Mouse (Mus musculus): ENCODE results near the gene Gm20388. TPM values are rescaled to one million over a fixed set of nuclear protein-coding genes. Genes with fewer than 3 reads are reported as not detected.

Gene Gm20388
- polyA plus RNA-seq, 1 experiment from 2014 or later = not detected

DNA sequence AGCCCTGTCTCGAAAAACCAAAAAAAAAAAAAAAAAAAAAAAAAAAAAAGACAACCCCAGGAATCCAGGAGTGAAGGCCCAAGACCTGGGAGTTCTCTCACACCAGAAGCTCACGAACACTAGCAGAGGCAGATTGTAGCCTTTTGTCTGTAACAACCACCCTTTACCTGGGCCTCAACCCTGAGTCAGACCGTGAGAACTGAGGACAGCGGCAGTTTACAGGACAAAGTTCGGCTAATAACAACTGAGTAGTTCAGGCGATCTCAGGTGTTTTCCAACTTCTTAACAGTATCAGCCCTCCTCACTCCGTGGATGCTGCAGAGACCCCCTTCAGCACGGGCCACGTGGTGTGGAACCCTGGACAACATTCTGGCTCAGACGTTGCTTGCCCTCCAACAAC, 2676.1 kb downstream of the Gm20388 start:
- Histone ChIP-seq H3K9ac (no peak overlapping the region), H3K4me3 (no peak overlapping the region), H3K27ac (replicated peaks) (no peak overlapping the region), H3K4me2 (no peak overlapping the region), H3K36me3 (no peaks in the 10 kb centered on the region), H3K4me1 (peaks cover 9% of the 10 kb centered on the region), H3K27me3 (replicated peaks) (no peaks in the 10 kb centered on the region), H3K9me3 (no peaks in the 10 kb centered on the region)
- WGBS = 85% methylated on average over 10 of the region's 10 CpGs
- ATAC-seq (ENCODE audit: extremely low read depth, insufficient number of reproducible peaks, low FRiP score, low TSS enrichment) = no peak

DNA sequence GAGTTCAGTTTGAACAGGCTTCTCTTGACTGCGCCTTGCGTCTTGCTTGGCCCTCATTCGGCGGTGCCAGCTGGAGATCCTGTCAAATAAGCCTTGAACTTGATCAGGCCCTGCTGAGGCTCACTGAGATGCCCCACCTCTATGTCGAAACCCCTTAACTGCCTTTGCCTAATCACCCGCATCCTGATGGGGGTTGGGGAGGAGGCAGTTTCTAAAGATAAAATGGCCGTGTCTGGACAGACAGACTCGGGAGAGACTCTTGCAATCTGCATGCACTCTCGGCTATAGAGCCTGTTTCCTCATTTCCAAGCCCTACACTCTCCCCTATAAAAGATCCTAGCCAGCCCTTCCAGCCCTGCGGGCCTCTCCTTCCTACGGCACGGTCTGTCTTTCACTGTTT, 2682.6 kb downstream of the Gm20388 start:
- no peak overlapping the region for H3K27ac ChIP-seq (replicated peaks)
- peaks cover 15% of the 10 kb centered on the region for H3K36me3 ChIP-seq
- peaks cover 14% of the 10 kb centered on the region for H3K4me1 ChIP-seq
- no peaks in the 10 kb centered on the region for H3K9me3 ChIP-seq
- ATAC-seq (ENCODE audit: extremely low read depth, insufficient number of reproducible peaks, low FRiP score, low TSS enrichment) = no peak
- H3K4me3 ChIP-seq = no peak overlapping the region
- H3K4me2 ChIP-seq = no peak overlapping the region
- 54% methylated on average over 12 of the region's 12 CpGs for WGBS
- peak overlapping the region; percentile 19 for H3K9ac ChIP-seq
- H3K27me3 ChIP-seq (replicated peaks) = peaks cover 6% of the 10 kb centered on the region; the same call in 1 of the 2 replicates

DNA sequence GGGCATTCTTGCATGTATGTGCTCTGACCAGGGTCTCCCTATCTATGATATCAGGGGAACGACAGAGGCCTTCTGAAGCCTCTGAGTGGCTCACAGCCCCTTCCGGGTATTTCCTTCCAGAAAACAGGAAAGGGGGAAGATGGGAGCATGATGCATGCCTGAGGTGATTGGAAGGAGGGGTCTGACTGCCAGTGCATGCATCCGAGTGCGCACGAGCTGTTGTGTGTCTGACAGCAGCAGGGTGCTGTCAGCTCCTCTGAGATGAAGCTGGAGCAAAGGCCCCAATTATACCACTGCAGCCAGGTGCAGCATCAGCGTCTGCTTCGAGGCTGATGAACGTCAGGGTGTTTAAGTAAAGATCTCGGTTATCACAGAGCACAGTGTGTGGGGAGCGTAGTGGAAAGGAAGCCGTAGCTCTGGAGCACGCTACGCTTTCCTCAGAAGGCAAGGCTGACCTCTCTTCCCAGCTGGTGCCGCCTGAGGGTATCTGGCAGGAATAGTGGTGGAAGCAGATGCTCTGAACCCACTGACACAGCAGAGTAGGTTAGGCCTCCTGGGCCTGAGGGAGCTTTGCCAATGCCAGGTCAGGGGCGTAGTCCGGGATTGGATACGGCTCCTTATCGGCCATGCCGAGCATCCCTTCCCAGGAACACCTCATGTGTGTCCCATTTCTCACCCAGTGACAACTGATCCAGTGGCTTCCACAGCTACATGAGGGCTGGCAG, 2683.3 kb downstream of the Gm20388 start:
- no peak for ATAC-seq (ENCODE audit: extremely low read depth, insufficient number of reproducible peaks, low FRiP score, low TSS enrichment)
- Histone ChIP-seq H3K4me1 (peaks cover 14% of the 10 kb centered on the region), H3K36me3 (peaks cover 21% of the 10 kb centered on the region), H3K9me3 (no peaks in the 10 kb centered on the region), H3K27ac (replicated peaks) (no peak overlapping the region), H3K9ac (peak overlapping the region; percentile 19; the same call in 1 of the 2 replicates), H3K4me2 (no peak overlapping the region), H3K4me3 (no peak overlapping the region), H3K27me3 (replicated peaks) (peaks cover 6% of the 10 kb centered on the region; the same call in 1 of the 2 replicates)
- 69% methylated on average over 19 of the region's 19 CpGs for whole genome bisulfite sequencing

DNA sequence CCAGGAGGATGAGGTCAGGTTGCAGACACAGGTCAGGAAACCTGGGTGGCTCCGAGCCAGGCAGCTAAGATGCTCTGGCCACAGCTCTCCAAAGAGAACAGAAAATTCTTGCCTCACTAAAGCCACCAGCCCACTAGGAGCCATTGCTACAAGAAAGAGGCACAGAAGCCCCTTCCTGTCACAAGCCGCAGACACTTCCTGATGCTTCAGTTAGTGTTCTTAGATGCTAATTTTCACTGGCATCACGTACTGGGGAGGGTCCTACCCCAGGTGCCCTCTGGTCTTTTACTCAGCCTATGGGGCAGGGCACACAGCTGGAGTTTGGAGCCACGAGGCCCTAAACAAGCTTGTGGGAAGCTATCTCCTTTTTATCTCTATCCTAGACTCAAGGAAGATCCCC, 2685.4 kb downstream of the Gm20388 start:
- peaks cover 6% of the 10 kb centered on the region; the same call in 1 of the 2 replicates for H3K27me3 ChIP-seq (replicated peaks)
- 39% methylated on average over 4 of the region's 4 CpGs for WGBS
- H3K9ac ChIP-seq = no peak overlapping the region
- no peaks in the 10 kb centered on the region for H3K9me3 ChIP-seq
- H3K4me2 ChIP-seq = no peak overlapping the region
- H3K4me3 ChIP-seq = no peak overlapping the region
- no peak overlapping the region for H3K27ac ChIP-seq (replicated peaks)
- H3K4me1 ChIP-seq = peaks cover 18% of the 10 kb centered on the region
- peaks cover 25% of the 10 kb centered on the region for H3K36me3 ChIP-seq
- ATAC-seq (ENCODE audit: extremely low read depth, insufficient number of reproducible peaks, low FRiP score, low TSS enrichment) = no peak

DNA sequence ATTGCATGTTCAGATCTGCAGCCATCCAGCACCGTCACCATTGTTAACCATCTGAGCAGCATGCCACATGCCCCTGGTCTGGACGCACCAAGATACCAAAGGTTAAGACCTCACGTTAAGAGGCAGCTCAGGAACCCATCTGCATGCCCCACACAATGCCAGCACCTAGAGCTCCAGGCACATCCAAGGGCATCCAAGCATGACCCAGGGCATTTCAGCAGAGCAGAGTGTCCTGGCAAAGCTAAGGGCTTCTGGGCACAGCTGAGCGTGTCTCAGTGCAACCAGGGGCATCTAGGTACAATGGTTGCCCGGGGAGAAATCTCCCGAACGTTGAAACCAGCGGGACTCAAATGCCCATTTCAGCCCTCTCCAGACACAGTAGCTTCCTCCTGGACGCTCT, 2690.0 kb downstream of the Gm20388 start:
- ATAC-seq (ENCODE audit: extremely low read depth, insufficient number of reproducible peaks, low FRiP score, low TSS enrichment) = no peak
- Histone ChIP-seq H3K4me2 (no peak overlapping the region), H3K9me3 (no peaks in the 10 kb centered on the region), H3K4me1 (peaks cover 15% of the 10 kb centered on the region), H3K4me3 (no peak overlapping the region), H3K9ac (no peak overlapping the region), H3K36me3 (peaks cover 20% of the 10 kb centered on the region), H3K27ac (replicated peaks) (no peak overlapping the region), H3K27me3 (replicated peaks) (no peaks in the 10 kb centered on the region)
- WGBS = 89% methylated on average over 9 of the region's 9 CpGs

DNA sequence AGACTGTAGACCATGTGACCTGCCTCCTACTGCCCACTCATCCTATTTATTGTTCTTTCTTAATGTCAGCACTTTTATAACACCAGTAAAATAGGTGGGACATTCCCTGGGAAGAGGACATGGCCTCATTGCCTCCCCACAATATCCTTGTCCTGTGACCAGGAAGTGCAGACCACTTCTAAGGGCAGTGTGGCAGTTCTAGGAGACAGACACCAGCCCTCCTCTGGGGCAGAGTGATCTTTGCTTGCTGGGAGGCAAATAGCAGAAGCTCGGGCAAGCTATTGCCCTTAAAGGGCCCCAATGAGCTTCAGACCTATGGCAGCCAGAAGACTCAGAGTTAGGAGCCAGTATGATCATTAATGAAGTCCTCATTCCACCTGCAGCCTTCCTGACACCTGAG, 2694.0 kb downstream of the Gm20388 start:
- H3K4me1 ChIP-seq = peaks cover 12% of the 10 kb centered on the region
- H3K9me3 ChIP-seq = no peaks in the 10 kb centered on the region
- no peaks in the 10 kb centered on the region for H3K27me3 ChIP-seq (replicated peaks)
- no peak for ATAC-seq (ENCODE audit: extremely low read depth, insufficient number of reproducible peaks, low FRiP score, low TSS enrichment)
- no peak overlapping the region for H3K9ac ChIP-seq
- H3K27ac ChIP-seq (replicated peaks) = peak overlapping the region; percentile 26
- 0 out of 2 replicates have a peak, but pooled peaks cover 2% of the 10 kb centered on the region for H3K36me3 ChIP-seq
- 49% methylated on average over 1 of the region's 1 CpGs for WGBS
- no peak overlapping the region for H3K4me3 ChIP-seq
- H3K4me2 ChIP-seq = no peak overlapping the region

DNA sequence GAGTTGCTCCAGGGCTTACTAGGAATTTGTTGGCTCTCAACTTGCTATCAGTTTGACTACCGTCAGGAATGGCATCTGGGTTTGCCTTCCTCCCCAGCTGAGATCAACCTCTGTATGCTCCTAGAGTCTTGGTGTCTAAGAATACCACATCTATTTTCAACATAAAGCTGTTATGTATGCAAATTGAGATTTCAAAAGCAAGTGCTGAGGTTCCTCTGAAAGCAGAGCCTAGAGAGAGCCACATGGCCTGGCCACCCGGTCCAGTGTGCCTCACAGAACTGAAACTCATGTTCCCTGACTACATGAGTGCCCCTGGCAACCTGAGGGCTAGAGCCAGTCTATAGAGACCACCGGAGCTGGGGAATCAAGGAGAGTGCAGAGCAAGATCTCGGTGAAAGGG, 2694.7 kb downstream of the Gm20388 start:
- H3K4me2 ChIP-seq = peak overlapping the region; percentile 23; the same call in 1 of the 2 replicates
- H3K36me3 ChIP-seq = 0 out of 2 replicates have a peak, but pooled peaks cover 2% of the 10 kb centered on the region
- H3K27me3 ChIP-seq (replicated peaks) = no peaks in the 10 kb centered on the region
- WGBS = 49% methylated on average over 4 of the region's 4 CpGs
- peak overlapping the region; percentile 26 for H3K27ac ChIP-seq (replicated peaks)
- ATAC-seq (ENCODE audit: extremely low read depth, insufficient number of reproducible peaks, low FRiP score, low TSS enrichment) = no peak
- H3K4me1 ChIP-seq = peaks cover 19% of the 10 kb centered on the region
- peak overlapping the region; percentile 5; the same call in 1 of the 2 replicates for H3K9ac ChIP-seq
- H3K4me3 ChIP-seq = no peak overlapping the region
- H3K9me3 ChIP-seq = no peaks in the 10 kb centered on the region

DNA sequence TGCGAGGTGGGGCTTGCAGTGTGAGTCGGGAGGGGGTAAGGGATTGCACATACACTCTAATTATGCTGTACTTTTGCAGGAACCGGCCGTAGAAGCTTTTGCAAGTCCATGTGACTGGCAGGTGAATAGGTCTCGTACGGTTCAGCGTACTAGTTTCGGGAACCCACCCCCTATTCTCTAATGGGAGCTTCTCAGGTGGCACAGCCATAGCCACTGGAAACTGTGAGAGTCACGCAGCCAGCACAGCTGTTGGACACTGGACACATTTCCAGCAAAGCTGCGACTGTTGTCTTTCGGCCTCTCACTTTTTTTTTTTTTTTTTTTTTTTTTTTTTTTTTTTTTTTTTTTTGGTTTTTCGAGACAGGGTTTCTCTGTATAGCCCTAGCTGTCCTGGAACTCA, 2696.2 kb downstream of the Gm20388 start:
- Histone ChIP-seq H3K9me3 (no peaks in the 10 kb centered on the region), H3K36me3 (0 out of 2 replicates have a peak, but pooled peaks cover 1% of the 10 kb centered on the region), H3K27me3 (replicated peaks) (no peaks in the 10 kb centered on the region), H3K27ac (replicated peaks) (no peak overlapping the region), H3K4me1 (peaks cover 26% of the 10 kb centered on the region), H3K9ac (no peak overlapping the region), H3K4me3 (no peak overlapping the region), H3K4me2 (no peak overlapping the region)
- 84% methylated on average over 11 of the region's 12 CpGs for WGBS
- ATAC-seq (ENCODE audit: extremely low read depth, insufficient number of reproducible peaks, low FRiP score, low TSS enrichment) = no peak

DNA sequence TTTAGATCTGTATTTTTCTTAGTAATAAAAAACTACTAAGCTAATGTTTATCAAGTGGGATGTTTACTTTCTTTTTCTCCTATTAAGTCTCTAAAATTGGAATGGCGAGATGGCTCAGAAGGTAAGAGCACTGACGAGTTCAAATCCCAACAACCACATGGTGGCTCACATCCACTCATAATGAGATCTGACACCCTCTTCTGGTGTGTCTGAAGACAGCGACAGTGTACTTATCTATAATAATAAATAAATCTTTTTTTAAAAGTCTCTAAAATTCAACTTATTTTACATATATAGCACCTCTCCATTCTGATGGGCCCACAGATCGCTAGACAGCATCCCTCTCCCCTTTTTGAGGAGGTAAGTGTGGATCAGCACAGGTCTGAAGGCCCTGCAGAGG, 2699.6 kb downstream of the Gm20388 start:
- H3K9ac ChIP-seq = peak overlapping the region; percentile 83
- WGBS = 56% methylated on average over 4 of the region's 4 CpGs
- H3K36me3 ChIP-seq = peaks cover 20% of the 10 kb centered on the region
- H3K4me2 ChIP-seq = peak overlapping the region; percentile 86
- no peaks in the 10 kb centered on the region for H3K9me3 ChIP-seq
- 0 out of 2 replicates have a peak overlapping the region, but pooled peaks have one; percentile 28 for H3K27ac ChIP-seq (replicated peaks)
- H3K4me1 ChIP-seq = peaks cover 29% of the 10 kb centered on the region
- no peaks in the 10 kb centered on the region for H3K27me3 ChIP-seq (replicated peaks)
- ATAC-seq (ENCODE audit: extremely low read depth, insufficient number of reproducible peaks, low FRiP score, low TSS enrichment) = no peak
- H3K4me3 ChIP-seq = peak overlapping the region; percentile 64

DNA sequence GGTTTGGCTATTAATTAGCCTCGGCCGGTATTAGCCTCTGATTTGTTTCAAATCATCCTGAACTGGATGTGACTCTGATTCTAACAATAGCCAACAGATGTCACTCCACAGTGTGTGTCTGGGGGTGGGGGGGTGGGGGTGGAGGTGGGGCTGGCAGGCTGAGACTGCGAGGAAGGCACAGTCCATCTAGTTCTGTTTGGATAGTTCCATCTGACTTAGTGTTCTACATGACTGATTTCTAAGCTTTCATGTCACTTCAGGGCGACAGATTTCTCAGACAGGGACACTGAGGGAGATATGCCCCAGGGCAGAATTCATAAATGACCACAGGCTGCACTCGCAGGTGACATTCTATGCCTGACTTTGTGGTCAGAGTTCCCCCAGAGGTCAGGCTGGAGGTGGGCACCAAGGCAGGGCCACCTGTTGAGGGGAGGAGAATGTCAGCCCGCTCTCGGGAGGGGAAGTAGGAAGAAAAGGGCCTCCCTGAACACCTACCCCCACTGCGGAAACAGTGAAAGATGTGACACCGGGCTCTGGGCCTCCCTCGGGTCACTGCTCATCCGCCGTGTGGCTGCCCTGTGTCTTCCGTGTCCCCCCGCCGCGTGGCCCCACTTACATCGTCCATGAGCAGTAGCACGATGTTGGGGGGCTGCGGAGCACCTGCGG, 2700.1 kb downstream of the Gm20388 start:
- WGBS = 4% methylated on average over 20 of the region's 20 CpGs
- Histone ChIP-seq H3K27me3 (replicated peaks) (no peaks in the 10 kb centered on the region), H3K36me3 (peaks cover 24% of the 10 kb centered on the region), H3K27ac (replicated peaks) (peak overlapping the region; percentile 71), H3K4me1 (peaks cover 25% of the 10 kb centered on the region), H3K9ac (peak overlapping the region; percentile 83), H3K4me2 (peak overlapping the region; percentile 86), H3K4me3 (peak overlapping the region; percentile 64), H3K9me3 (no peaks in the 10 kb centered on the region)
- ATAC-seq (ENCODE audit: extremely low read depth, insufficient number of reproducible peaks, low FRiP score, low TSS enrichment) = peak; percentile 2; the same call in 1 of the 2 replicates

DNA sequence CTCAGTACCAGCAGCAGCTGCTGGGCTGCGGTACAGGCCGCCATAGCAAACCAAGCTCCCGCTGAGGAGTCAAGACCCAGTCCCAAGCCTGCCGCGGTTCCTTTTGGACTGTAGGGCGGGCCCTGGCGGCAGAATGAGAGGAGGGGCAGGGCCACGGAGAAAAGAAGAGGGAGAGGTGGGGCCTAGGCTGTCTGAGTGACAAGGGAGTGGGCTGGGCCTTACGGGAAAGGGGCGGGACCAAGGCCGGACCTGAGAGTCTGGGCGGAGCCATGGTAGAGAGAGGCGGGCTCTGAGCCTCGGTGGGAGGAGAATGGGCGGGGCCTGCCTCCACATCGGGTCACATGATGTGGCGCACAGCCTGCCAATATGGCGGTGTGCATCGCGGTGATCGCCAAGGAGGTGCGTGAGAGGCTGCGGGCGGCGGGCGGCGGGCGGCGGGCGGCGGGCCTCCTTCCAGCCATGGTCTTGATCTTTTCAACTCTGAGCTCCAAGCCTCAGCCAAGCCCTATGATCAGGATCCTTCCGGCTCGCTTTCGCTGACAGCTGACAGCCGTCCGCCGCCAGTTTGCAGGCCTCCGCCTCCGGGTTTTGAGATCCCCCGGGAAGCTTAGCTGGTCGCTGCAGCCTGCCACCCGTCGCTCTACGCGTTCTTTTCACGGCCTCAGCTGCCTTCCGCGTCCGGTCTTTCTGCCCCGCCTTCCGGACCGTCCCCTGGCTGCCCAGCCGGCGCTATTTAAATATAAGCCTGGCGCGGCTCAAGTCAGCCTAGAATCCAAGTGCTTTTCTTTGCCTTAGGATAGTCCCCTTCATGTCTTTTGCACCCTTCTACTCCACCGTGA, 2700.9 kb downstream of the Gm20388 start, which contains the start of the genes Galns and Trappc2l:
Galns (minus strand) TSS at position 169 of the 839 bp plus-strand sequence.
Trappc2l (plus strand) TSS at position 346 of the 839 bp plus-strand sequence.
- ATAC-seq (ENCODE audit: extremely low read depth, insufficient number of reproducible peaks, low FRiP score, low TSS enrichment) = peak; percentile 99
- under 1% methylated on average over 57 of the region's 57 CpGs for WGBS
- Histone ChIP-seq H3K36me3 (peaks cover 24% of the 10 kb centered on the region), H3K27ac (replicated peaks) (peak within 1 kb of the TSS; percentile 89), H3K9ac (peak within 1 kb of the TSS; percentile 87), H3K9me3 (no peaks in the 10 kb centered on the region), H3K4me1 (peaks cover 32% of the 10 kb centered on the region), H3K27me3 (replicated peaks) (no peaks in the 10 kb centered on the region), H3K4me2 (peak within 1 kb of the TSS; percentile 86), H3K4me3 (peak within 1 kb of the TSS; percentile 64)

Data from heart, embryonic 13.5 days (tissue).